Mouse (Mus musculus) spleen, postnatal 10 days (tissue): ENCODE results near the gene Btn1a1.

Source experiments
- DNase-seq, 2 experiments: peaks; one replicate each; pipeline ENCODE4 v3.0.0; 2021 to 2022; ENCODE audit warnings: low spot score in 2 of 2

The Btn1a1 gene

GRCm38 (mm10) chr13:23483153-23483552 is 17.5 kb upstream of the Btn1a1 start:
- DNase-seq: no peak

DNA sequence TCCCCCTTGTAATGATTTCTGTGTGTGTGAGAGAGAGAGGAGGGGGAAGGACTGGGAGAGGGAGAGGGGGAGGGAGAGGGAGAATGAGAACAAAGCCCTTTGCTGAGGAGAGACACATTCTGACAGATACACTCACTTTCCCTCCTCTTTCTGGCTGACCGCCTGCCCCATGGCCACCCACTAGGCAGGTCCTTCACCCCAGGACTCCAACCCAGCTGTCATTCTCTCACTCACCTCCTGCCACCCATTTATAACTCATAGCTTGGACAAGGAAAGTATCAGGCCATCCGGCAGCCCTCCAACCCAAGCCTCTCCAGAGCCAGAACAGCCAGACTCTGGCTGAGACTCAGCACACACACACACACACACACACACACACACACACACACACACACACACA is 10.0 kb upstream of the Btn1a1 start:
- no peak for DNase-seq

- DNase-seq: peak; percentile 78 to 82
These were observed 1.2 kb upstream of the Btn1a1 start for GRCm38 (mm10) chr13:23466911-23467310.

DNA sequence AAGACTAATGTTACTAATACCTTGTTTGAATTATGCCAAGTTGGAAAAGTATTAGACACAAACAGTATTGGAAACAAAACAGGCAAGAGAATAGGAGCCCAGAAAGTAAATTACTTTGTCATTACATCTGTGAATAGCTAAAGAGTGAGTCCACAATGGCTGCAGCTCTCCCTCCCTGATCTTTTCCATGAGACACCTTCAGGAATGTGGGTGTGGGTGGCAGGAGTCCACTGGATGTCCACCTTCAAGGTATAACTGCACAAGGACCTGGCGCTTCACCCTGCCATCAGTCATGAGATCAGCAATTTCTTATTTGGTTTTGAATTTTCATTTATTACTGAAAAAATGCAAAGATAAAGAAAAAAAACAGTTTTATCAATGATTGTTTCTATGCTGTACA is 605 bp upstream of the Btn1a1 start:
- no peak for DNase-seq

GRCm38 (mm10) chr13:23464841-23465366 is 797 bp downstream of the Btn1a1 start:
- peak; percentile 50 to 62 for DNase-seq

- peak; percentile 68 to 81 for DNase-seq
These were observed 1.5 kb downstream of the Btn1a1 start for GRCm38 (mm10) chr13:23464224-23464637.

- peak; percentile 78 to 80 for DNase-seq
These were observed 2.1 kb downstream of the Btn1a1 start for GRCm38 (mm10) chr13:23463381-23464223.

DNA sequence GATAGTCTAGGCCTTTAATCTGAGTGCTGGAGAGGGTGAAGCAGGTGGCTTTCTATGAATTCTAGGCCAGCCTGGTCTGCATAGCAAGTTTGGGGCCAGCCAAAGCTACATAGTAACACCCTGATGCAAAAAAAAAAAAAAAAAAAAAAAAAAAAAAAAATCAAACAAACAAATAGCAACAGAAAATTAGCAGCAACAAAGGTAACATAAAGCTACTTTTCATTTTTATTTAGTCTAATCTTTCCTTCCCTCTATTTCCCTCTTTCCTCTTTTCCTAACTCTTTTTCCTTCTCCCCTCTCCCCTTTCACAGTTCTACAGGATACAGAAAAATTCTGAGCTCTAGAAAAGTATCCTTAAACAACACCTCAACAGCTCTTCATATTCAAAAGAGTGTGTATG is 3.0 kb downstream of the Btn1a1 start:
- no peak for DNase-seq

- no peak for DNase-seq
These were observed 3.6 kb downstream of the Btn1a1 start for GRCm38 (mm10) chr13:23462063-23462462.

DNA sequence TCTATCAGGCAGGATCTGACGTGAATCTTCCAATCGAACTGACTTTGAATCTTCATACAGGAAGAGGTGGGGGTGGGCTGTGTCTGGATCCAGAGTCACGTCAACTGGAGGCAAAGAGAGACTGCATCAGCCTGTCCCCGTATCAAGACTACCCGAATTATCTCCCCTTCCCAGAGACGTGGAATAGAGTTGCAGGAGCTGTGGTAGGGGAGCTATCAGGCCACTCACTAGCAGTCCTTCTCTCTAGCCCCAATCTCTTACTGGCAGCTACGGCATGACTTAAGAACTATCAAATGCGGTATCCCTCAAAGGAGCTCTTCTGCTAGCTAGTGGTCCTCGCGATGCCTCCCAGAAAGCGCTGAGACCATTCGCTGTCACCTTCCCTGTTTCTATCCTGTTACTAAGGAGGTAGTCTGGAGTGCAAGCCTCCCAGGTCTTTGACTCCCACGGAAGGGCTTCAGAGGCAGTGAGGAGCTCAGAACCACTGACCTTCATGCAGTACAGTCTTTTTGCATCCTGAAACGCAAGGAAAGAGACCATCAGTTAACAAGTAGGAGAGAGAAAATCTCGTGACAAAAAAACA is 6.3 kb downstream of the Btn1a1 start:
- DNase-seq: peak; percentile 42 to 43

GRCm38 (mm10) chr13:23453926-23454325 is 11.8 kb downstream of the Btn1a1 start:
- DNase-seq: no peak

GRCm38 (mm10) chr13:23453362-23453862 is 12.3 kb downstream of the Btn1a1 start:
- DNase-seq: peak; percentile 80 to 88

DNA sequence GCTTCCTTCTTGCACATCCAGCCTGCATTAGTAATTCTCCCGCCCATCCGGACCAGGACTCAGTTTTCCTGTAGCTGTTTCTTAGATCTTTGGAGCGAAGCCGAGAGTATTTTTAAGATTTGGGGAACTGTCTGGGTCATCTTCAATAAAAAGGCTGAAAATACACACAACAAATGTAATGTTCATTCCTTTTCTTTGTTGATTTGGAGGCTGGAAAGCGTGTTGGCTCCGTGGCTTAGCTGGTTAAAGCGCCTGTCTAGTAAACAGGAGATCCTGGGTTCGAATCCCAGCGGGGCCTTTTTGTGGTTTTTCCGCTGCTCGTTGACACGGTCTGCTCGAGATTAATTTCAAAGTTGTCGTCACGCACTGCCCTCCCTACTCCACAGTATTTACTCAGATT is 15.3 kb downstream of the Btn1a1 start:
- peak; percentile 84 to 89 for DNase-seq

DNA sequence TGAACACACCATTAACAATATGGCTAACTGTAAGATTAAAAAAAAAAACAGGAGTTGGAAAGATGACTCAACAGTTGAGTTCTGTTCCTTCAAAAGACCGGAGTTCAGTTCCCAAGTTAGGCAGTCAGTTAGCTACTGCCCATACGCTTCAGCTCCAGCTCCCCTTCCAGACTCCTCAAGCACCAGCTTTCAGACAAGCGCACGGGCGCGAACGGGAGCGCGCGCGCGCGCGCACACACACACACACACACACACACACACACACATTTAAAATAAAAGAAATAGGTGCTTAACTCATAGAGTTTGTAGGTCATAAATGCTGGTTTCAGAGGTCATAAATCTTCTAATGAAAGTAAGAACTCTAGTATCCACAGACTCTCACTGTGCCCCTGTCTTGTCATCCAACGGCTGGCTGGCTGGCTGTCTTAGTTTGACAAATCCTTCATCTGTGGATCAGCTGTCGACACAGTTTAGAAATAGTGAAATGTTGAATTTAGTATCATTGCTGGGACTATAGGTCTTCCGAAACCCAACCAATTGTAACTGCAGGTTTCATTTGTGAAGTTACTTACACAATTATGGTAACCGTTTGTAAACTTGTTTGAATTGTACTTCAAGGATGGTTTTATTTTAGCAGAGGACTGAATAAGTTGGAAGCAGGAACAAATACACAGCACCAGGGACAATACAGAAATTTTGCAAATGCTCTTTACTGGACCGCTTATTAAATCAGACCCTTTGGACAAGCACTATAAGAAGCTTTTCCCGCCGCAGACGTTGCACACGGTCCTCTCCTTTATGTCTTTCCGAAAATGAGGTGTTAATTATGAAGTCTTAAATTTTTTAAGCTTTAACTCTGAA is 16.2 kb downstream of the Btn1a1 start:
- peak; percentile 65 to 79 for DNase-seq

GRCm38 (mm10) chr13:23448758-23449157 is 16.9 kb downstream of the Btn1a1 start:
- no peak for DNase-seq

DNA sequence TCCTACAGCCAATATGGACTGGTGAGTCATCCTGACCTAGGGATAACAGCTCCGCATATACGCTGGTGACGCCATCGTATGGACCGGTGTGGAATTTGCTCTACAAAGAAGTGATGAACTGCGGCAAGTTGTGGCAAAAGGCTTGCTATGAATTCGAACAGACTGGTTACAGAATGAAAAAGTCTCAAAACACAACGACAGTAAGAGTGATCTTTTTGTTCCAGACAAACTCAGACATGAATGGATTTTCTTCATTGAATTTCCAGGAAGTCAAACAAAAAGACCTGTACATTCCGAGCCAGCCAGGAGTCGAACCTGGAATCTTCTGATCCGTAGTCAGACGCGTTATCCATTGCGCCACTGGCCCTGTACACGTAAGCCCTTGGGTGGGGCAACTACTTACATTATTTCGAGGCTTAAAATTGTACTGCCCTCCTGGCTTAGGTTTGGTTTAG is 19.2 kb downstream of the Btn1a1 start:
- peak; percentile 87 to 89 for DNase-seq

DNA sequence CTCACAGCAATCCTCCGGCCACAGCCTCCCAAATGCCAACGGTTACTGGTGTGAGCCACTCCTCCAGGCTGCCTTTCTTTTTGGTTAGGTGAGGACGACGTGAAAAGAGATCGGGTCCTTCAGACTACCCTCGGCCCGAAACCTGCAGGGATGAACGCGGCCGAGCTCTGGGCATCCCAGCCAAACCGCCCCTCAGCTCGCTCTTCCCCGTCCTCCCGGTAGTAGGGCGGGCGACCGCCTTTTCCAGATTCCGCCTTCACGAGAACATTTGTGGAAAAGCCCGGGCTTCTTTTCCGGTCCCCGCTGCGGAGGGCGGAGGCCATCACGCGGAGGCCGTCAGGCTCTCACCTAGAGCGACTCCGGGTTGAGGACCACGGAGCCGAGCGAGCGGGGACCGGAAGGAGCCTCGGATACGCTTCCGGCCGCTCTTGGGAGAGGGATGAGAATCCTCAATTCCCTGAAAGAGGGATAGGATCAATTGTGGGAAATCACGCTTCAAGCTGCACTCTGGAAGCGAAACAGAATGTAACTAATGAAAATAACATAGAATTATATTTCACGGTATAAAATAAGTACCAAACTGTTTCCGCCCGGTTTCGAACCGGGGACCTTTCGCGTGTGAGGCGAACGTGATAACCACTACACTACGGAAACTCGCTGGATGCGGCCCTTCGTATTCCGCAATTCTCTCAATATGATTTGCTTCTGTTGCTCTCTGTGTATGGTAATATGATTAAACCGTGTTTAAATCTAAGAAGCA is 20.0 kb downstream of the Btn1a1 start:
- peak; percentile 94 to 95 for DNase-seq

DNA sequence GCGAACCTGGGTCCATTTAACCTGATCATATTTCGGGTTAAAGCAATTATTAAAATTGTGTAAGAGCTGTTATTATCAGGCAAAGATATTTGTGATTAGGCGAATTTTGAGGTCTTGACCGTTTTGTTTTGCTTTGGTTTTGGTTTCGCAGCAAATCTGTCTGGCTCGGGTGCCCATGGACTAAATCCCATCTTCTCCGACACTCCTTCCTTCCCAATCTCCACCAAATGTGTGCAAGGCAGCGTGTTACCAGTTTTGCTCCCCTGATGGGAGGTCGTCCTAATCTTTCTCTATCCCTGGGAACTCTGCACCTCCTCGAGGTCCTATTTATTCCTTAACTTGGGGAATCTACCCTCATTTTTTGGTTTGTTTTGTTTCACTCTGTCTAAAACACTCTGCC is 20.5 kb downstream of the Btn1a1 start:
- no peak for DNase-seq

DNA sequence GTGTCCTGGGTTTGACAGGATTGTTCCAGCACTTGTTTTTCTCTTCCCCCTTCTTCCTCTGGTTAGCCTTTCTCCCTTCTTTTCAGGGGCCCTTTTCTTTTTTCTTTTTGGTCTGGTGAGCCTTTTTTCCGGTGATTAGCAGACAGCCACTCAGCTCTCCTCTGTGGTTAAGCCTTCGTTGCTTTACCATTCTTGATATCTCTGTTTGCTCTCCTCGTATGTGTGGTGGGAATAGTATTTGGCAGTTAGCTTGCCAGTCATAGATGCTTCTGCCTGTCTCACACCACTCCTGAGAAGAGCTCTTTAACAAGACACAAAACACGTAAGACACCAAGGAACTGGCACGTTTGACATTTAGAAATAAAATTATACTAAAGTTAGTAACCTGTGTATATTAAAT is 21.2 kb downstream of the Btn1a1 start:
- DNase-seq: no peak

GRCm38 (mm10) chr13:23439901-23440300 is 25.8 kb downstream of the Btn1a1 start:
- DNase-seq: no peak

GRCm38 (mm10) chr13:23438521-23438920 is 27.2 kb downstream of the Btn1a1 start:
- peak; percentile 57 to 80 for DNase-seq
